ENCODE assay signal across 18 mouse cellular contexts in the genomic region with DNA sequence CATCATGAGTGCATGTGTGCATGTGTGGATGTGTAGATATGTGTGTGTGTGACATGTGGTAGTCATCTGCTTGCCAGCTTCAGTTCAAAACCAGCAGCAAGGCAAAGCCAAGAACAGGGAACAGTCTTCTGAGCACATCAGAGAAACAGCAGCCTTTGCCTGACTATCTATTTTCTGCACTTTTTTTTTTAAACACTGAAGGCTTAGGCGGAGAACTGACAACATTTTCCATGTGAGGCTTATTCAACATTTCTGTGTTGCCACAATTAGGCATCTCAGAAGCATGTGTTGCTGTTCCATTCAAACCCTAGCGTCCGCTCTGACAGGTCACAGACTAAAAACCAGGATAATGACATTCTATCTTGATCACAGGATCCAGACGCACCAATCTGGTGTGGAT.
"Had no signal": no experiment of that assay in that cellular context is flagged by ENCODE, and none has a peak within 500 bp of the region (broad histone marks: within the 10 kb centered on the region; RNA-seq: fewer than 3 reads in every experiment).

No protein-coding gene starts in this region.

- DNase-seq: lung, adult 18-20 months; lung, embryonic 14.5 days; lung, postnatal 10 days; lung, postnatal 4 days; midbrain, embryonic 14.5 days; retina, postnatal 1 day; right cerebral cortex, postnatal 25 days; right cerebral cortex, postnatal 4 days; spleen, adult 18-20 months; thymus, adult 2 months; thymus, postnatal 25 days had no signal

- H3K4me2 ChIP-seq: lung, embryonic 14.5 days; midbrain, embryonic 12.5 days; neural tube, embryonic 13.5 days; neural tube, embryonic 15.5 days had no signal

- H3K4me3 ChIP-seq: midbrain, embryonic 10.5 days; midbrain, embryonic 12.5 days; myocyte; neural tube, embryonic 13.5 days; neural tube, embryonic 15.5 days had no signal

- H3K4me1 ChIP-seq: midbrain, embryonic 10.5 days; midbrain, embryonic 12.5 days; neural tube, embryonic 13.5 days; neural tube, embryonic 15.5 days had no signal

- H3K27ac ChIP-seq: liver, embryonic 14.5 days; midbrain, embryonic 10.5 days; midbrain, embryonic 12.5 days; neural tube, embryonic 13.5 days; neural tube, embryonic 15.5 days had no signal

- H3K9ac ChIP-seq: liver, embryonic 14.5 days; lung, embryonic 14.5 days; midbrain, embryonic 12.5 days; neural tube, embryonic 13.5 days; neural tube, embryonic 15.5 days had no signal

- ATAC-seq: midbrain, embryonic 16.5 days had no signal

- H3K27me3 ChIP-seq: midbrain, embryonic 12.5 days; neural tube, embryonic 13.5 days; neural tube, embryonic 15.5 days had no signal

- H3K36me3 ChIP-seq: midbrain, embryonic 10.5 days; midbrain, embryonic 12.5 days; neural tube, embryonic 13.5 days; neural tube, embryonic 15.5 days had no signal

- H3K9me3 ChIP-seq: midbrain, embryonic 12.5 days; neural tube, embryonic 13.5 days; neural tube, embryonic 15.5 days had no signal
